Mouse (Mus musculus): Measurements from ENCODE around the gene Rgs5. TPM values are rescaled to one million over a fixed set of nuclear protein-coding genes. Genes with fewer than 3 reads are reported as not detected.

Rgs5 gene
- not detected for polyA plus RNA-seq (2017; shearing (Covaris generic))

DNA sequence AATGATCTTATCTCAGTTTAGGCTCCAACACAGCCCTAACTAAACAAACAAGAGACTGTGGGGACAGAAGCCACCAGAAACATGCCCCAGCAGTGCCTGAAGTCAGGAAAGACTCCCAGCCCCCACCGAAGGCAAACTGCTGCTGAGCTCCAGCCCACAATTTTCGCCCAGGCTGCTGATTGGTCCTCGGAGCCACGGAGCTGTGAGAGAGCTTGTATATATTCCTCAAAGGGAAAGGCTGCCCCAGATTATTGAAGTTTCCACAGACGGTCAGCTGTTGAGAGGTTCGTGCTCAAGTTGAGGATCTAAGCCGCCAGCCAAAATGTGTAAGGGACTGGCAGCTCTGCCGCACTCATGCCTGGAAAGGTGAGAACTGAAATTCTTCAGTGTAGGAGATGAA, at the start of gene Rgs5:
Rgs5 (plus strand) TSS at position 246 of the 400 bp plus-strand sequence.

Other genes starting within 250 kb of the Rgs5 start
- gene Nuf2, start 124.0 kb upstream of the Rgs5 start, polyA plus RNA-seq (2017; shearing (Covaris generic)), result not detected
- gene Rgs4, start 92.1 kb downstream of the Rgs5 start, polyA plus RNA-seq (2017; shearing (Covaris generic)), result not detected

Data from naive thymus-derived CD4-positive, alpha-beta T cell, adult 5 months (primary cell).